Mouse (Mus musculus) telencephalon, adult 2 months (tissue): Measurements from ENCODE around the gene Rasgrp2.
A peak's percentile ranks its signal among the peaks of the same experiment; 100 is the strongest.

Source experiments
- DNase-seq: peaks from one replicate; pipeline ENCODE4 v3.0.0-alpha.2; 2011; ENCODE audit warnings: low read depth, low spot score

Gene Rasgrp2

DNA sequence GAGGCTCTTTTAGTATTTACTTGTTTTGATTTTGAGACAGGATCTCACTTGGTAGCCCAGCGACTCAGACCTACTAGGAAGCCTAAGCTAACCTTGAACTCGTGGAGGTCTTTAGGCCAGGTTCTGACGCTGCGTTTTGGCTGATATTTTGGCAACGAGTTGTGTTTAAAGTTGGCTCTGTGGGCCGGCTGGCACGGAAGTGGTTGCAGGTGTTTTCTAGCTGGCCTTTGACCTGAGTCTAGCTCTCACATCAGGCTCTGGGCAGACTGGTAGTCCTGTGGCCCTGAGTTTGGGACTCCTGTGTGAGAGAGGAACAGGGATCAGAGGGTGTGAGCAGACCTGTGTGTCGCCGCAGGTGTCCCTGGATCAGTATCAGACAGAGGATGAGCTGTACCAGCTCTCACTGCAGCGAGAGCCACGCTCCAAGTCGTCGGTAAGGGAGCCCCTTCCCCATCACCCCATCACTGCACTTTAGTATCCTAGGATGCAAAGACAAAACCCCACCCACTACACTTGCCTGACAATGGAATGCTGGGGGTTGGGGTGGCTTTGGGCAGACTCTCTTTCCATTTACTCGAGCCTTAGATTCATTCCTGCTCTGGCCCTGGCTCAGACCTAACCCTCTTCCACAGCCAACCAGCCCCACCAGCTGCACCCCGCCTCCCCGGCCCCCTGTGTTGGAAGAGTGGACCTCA lies 8.8 kb downstream of the Rasgrp2 start:
- DNase-seq, result no peak

GRCm38 (mm10) chr19:6408749-6409148 lies 9.6 kb downstream of the Rasgrp2 start:
- DNase-seq, result no peak

- DNase-seq, result no peak
These were observed 10.0 kb downstream of the Rasgrp2 start for GRCm38 (mm10) chr19:6409176-6409575.

DNA sequence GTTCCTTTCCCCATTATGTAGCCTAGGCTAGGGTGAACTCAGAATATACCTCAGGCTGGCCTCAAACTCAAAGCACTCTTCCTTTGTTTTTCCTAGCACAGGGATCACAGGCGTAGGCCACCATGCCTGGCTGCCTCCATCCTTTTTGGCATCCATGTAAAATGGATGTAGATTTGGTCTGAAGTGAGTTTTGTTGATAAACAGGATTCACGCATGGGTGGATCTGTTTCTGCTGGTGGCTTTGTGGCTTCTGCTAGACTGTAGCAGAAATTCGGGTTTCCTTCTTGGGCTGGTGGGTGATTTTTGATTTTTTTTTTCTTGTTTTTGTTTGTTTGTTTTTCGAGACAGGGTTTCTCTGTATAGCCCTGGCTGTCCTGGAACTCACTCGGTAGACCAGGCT lies 10.8 kb downstream of the Rasgrp2 start:
- DNase-seq, result no peak

- no peak for DNase-seq
These were observed 13.7 kb downstream of the Rasgrp2 start for GRCm38 (mm10) chr19:6412798-6413197.

- DNase-seq, result no peak
These were observed 16.3 kb downstream of the Rasgrp2 start for GRCm38 (mm10) chr19:6415454-6415853.

DNA sequence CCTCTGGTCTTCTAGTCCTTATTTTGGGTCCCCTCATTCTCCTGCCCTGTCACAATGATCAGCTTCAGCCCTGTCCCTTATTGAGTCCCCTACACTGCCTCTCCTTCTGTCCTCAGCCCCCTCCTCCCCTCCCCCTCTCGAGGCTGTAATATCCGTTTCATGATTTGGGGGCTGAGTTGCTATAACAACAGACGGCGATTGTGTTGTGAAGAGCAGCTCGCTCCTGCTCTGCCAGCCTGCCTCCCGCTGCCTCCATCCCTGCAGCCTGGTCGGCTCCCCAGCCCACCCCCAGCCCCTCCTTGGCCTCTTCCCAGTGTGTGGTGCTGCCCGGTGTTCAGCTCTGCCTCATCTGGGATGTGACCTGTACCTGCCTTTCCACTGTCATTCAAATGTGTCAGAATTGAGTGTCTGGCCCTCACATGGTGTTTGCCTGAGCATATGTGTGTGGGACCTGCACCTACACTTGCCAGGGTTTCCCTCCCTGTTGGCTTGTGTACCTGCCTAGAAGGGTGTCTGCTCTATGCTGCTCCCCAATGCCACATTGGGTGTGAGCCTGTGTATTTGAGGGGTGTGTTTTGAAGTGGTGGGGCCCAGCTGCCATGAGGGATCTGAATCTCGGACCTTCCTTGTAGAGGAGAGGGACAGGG lies 17.1 kb downstream of the Rasgrp2 start:
- no peak for DNase-seq

GRCm38 (mm10) chr19:6416894-6417761 lies 18.0 kb downstream of the Rasgrp2 start:
- no peak for DNase-seq

DNA sequence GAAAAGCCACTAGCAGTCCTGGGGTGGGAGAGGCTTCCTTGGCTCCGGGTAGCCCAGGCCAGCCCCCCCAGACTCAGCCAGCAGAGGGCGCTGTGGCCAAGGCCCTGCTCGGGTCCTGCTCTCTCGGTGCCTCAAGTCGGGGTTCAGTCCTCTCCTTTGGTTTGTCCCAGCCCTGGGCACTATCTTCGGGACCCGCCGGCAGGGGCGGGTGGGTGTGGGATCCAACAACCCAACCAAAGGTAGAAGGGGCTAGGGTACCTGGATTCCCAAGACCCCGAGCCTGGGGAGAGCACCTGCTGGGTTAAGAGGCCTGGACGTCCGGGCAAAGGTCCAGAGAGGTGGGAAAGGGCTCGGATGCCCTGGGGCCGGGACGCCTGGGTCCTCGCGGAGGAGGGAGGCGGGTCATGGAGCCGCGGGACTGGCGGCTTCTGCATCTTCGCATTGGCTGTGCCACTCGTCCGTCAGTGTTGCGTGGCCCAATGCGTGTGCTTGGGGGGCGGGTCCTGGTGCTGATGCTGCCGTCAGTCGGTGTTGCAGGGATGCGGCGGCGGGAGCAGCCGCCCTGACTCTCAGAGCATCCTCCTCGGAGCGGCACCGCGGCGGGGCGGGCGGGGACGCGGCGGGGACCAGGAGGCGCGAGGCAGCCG lies 19.2 kb downstream of the Rasgrp2 start, which contains the start of gene Nrxn2:
Gene Nrxn2 (plus strand): TSS at position 499 of the 647 bp plus-strand sequence.
- peak; percentile 91 for DNase-seq

GRCm38 (mm10) chr19:6418984-6419692 lies 20.0 kb downstream of the Rasgrp2 start:
- no peak for DNase-seq

DNA sequence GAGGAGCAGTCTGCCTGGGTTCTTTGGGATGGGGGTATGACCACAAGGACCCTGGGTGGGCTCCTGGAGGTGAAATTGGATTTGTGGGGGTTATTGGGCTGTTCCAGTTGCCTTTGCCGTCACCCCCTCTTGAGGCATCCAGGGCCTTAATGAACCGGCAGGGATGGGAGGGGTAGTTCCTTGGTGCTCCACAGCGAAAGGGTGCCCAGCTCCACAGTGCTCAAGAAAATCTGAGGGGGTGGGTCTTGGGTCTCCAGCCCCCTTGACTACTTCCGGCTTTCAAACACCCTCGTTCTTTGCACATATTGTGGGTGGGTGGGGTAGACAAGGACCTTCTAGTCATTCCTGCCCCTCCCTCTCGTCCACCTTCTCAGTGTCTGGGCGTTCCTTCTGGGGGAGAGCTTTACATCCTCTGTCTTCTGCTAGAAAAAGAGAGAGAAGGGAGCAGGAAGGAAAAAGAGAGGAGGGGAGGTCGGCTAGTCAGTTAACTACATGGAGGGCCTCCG lies 20.7 kb downstream of the Rasgrp2 start:
- no peak for DNase-seq

DNA sequence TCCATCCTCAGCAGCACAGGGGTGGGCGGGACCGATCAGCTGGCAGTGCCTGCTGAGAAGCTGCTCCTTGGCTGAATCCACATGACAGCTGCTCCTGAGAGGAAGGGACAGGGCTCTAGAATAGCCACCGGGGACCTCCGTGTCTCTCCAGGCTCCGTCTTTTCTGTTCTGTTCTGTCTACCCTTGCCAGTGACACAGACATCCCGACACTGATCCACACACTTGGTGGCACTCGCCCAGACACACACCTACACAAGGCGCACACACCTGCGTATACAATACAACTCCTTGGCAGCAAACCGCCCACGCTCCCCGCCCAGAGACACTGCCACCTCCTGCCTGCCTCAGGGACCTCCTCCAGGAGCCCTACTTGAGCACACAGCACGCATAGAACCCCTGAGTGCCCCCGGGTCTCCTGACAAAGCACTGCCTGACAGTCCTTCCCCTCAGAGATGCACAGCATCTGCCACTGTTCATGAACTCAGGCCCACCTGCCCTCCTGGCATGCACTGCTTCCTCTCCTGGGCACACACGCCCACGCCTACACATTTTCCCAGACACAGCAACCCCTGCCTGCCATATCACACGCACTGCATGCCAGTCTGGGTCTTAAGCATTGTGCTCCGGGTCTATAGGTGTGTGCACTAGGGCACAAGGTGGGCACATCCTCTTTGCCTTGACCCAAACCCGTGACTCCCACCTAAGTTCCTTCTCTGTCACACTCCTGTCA lies 21.5 kb downstream of the Rasgrp2 start:
- no peak for DNase-seq

- DNase-seq, result peak; percentile 73
These were observed 22.1 kb downstream of the Rasgrp2 start for GRCm38 (mm10) chr19:6421211-6421590.

- DNase-seq, result no peak
These were observed 22.9 kb downstream of the Rasgrp2 start for GRCm38 (mm10) chr19:6422014-6422413.

DNA sequence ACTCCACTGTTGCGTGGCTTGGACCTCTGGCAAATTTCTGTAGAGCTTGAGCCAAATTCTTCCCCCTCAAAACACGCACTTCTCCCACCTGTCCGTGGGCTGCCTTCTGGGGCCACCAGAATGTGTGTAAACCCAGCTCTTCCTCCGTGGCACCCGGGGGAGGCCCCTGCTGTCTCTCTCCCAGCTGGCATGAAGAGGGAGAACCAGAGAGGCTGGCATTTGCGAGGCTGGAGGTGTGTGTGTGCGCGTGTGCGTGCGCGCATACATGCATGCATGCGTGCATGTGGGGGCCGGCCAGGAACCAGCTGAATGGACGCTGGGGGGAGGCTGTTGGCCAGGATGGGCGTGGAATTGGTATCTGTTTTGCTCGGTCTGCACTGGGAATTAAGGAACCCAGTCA lies 24.1 kb downstream of the Rasgrp2 start:
- peak; percentile 64 for DNase-seq

DNA sequence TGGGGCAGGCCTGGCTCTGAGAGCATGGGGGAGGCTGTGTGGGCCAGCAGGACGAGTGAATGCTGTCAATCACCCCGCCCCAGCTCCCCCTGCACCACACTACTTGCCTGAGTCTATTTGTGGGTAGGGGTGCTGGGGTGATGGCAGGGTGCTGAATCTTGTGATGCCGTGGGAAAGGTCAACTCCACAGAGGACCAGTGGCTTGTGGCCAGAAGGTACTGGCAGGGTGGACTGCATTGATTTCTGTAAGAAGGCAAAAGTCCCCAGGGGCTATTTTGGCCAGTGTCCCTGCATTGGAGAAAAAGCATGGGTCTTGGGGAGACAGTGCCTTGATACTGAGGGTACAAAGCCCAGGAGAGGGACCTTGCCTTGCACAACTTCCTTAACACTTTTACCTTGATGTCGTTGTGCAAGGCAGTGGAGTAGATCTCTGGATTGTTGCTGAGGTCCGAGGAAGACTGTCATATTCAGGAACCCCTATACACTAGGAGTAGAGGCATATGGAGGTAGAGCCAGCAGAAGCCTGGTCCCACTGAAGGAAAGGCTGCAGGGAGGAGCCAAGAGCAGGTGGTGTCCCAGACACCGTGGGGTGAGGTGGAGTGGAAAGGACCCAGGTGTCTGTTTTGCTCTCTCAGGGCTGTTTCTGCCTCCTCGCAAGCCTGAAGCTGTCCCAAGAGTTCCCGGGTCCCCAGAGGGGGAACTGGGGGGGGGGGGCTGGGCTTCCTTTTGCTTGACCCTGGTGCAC lies 25.2 kb downstream of the Rasgrp2 start:
- DNase-seq, result no peak

- no peak for DNase-seq
These were observed 26.5 kb downstream of the Rasgrp2 start for GRCm38 (mm10) chr19:6425595-6425994.

GRCm38 (mm10) chr19:6426703-6427500 lies 27.8 kb downstream of the Rasgrp2 start:
- DNase-seq, result no peak
